Mouse (Mus musculus) myocyte (in vitro differentiated cells): ENCODE data around the gene Gm20696.

Experiments
- MAX ChIP-seq: IDR thresholded peaks from one replicate; pipeline ENCODE4 v1.6.1; 2011; ENCODE audit warnings: low read depth, mild to moderate bottlenecking, control low read depth
- MYOD1 ChIP-seq, 3 experiments: IDR thresholded peaks; one replicate each; pipeline ENCODE4 v1.6.1; 2011; ENCODE audit warnings: control low read depth in 2 of 3, low read depth in 2 of 3, mild to moderate bottlenecking in 2 of 3, moderate library complexity in 1 of 3; ENCODE audit not compliant: insufficient read length in 2 of 3, control insufficient read depth in 1 of 3
- MYOG ChIP-seq, 3 experiments: IDR thresholded peaks; one replicate each; pipeline ENCODE4 v1.6.1; 2011; ENCODE audit warnings: control low read depth in 2 of 3, low read depth in 2 of 3, mild to moderate bottlenecking in 2 of 3; ENCODE audit not compliant: insufficient read length in 2 of 3, control insufficient read depth in 1 of 3, insufficient read depth in 1 of 3
- POLR2A ChIP-seq: IDR thresholded peaks from one replicate; pipeline ENCODE4 v1.6.1; 2011; ENCODE audit warnings: low read depth, mild to moderate bottlenecking, control low read depth, moderate library complexity; ENCODE audit not compliant: insufficient read length
- POLR2AphosphoS2 ChIP-seq: IDR thresholded peaks from one replicate; pipeline ENCODE4 v1.6.1; 2011; ENCODE audit warnings: low read depth, control low read depth; ENCODE audit not compliant: insufficient read length
- REST ChIP-seq: IDR thresholded peaks from one replicate; pipeline ENCODE4 v1.6.1; 2011; ENCODE audit warnings: mild to moderate bottlenecking, control low read depth, moderate library complexity; ENCODE audit not compliant: insufficient read depth, insufficient read length
- TCF12 ChIP-seq: IDR thresholded peaks from one replicate; pipeline ENCODE4 v1.6.1; 2011; ENCODE audit warnings: mild to moderate bottlenecking, control low read depth; ENCODE audit not compliant: poor library complexity, insufficient read depth, severe bottlenecking
- TCF3 ChIP-seq: IDR thresholded peaks from one replicate; pipeline ENCODE4 v1.6.1; 2011; ENCODE audit warnings: low read depth, control low read depth; ENCODE audit not compliant: insufficient read length
- USF1 ChIP-seq: IDR thresholded peaks from one replicate; pipeline ENCODE4 v1.6.1; 2011; ENCODE audit warnings: low read depth, mild to moderate bottlenecking, control low read depth, moderate library complexity

- TF ChIP-seq POLR2AphosphoS2, result no peak
- no peak for TF ChIP-seq MAX
- no peak for TF ChIP-seq USF1
- no peak for TF ChIP-seq TCF12
- no peak for TF ChIP-seq MYOG (IDR thresholded peaks at IDR 0.05; ENCODE audit: control insufficient read depth in 1 of 3, insufficient read depth in 1 of 3, insufficient read length in 2 of 3, low read depth in 2 of 3)
- no peak for TF ChIP-seq REST
- TF ChIP-seq MYOD1 (IDR thresholded peaks at IDR 0.05; ENCODE audit: control insufficient read depth in 1 of 3, insufficient read length in 2 of 3, low read depth in 2 of 3), result no peak
- no peak for TF ChIP-seq POLR2A
- TF ChIP-seq TCF3, result no peak
Measured at GRCm38 (mm10) chr6:99340902-99341301, 325.7 kb downstream of the Gm20696 start.
